Mouse (Mus musculus): ENCODE data around the gene Itgb6. TPM values are rescaled to one million over a fixed set of nuclear protein-coding genes. Genes with fewer than 3 reads are reported as not detected.

The Itgb6 gene
- polyA plus RNA-seq, 1 experiment from 2014 or later, result 0.05 TPM

GRCm38 (mm10) chr2:60710317-60710716 is 12.1 kb downstream of the Itgb6 start:
- no peaks in the 10 kb centered on the region for H3K27me3 ChIP-seq (ENCODE audit: low read depth, poor library complexity, severe bottlenecking)
- no peaks in the 10 kb centered on the region for H3K36me3 ChIP-seq
- H3K9me3 ChIP-seq (replicated peaks), result no peaks in the 10 kb centered on the region
- peaks cover 27% of the 10 kb centered on the region for H3K4me1 ChIP-seq
- 77% methylated on average over 4 of the region's 4 CpGs for WGBS
- no peak overlapping the region for H3K4me3 ChIP-seq
- no peak overlapping the region for H3K27ac ChIP-seq
- DNase-seq (ENCODE audit: low spot score), result peak; percentile 30

DNA sequence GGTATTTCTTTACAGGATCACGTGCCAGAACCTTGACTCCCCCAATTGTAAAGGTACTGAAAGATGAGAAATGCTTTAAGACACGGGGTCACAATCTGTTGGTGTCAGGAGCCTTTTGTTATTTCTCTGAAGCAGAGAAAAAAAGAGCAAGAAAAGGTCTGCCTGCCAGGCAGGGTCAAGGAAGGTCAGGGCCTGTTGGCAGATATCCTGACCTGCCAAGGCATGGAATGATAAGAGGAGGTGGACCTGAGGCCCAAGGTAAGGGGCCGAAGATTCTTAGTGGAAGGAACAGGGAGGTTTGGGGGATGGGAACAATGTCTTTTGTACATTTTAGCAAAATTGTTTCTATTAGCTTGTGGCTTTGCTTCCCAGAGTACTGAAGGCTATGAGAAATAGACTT is 13.8 kb downstream of the Itgb6 start:
- DNase-seq (ENCODE audit: low spot score), result no peak
- WGBS, result 54% methylated on average over 3 of the region's 3 CpGs

DNA sequence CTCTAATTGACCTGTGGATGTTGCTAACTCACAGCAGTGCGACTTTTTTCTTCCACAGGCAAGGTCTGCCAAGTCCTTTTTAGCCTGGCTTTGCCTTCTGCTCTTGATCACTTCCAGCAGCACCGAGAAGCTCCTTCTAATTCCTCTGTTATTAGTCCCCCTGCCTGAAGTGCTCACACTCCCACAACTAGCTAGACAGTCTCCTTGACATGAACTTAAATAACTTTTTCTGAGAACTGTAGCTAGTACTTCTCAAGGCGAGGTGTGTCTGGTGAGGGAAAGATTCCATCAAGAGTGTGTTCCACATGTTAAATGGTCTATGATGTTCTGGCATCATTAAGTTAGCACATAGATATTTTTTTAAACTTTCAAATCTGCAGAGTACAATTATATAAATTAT is 15.6 kb downstream of the Itgb6 start:
- H3K27ac ChIP-seq, result no peak overlapping the region
- no peaks in the 10 kb centered on the region for H3K27me3 ChIP-seq (ENCODE audit: low read depth, poor library complexity, severe bottlenecking)
- no peak overlapping the region for H3K4me3 ChIP-seq
- 83% methylated on average over 3 of the region's 3 CpGs for WGBS
- no peaks in the 10 kb centered on the region for H3K9me3 ChIP-seq (replicated peaks)
- H3K4me1 ChIP-seq, result peaks cover 5% of the 10 kb centered on the region
- DNase-seq (ENCODE audit: low spot score), result no peak
- H3K36me3 ChIP-seq, result no peaks in the 10 kb centered on the region

More for the DNA sequence above, 13.8 kb downstream of the Itgb6 start:
- Histone ChIP-seq H3K36me3 (no peaks in the 10 kb centered on the region), H3K9me3 (replicated peaks) (no peaks in the 10 kb centered on the region), H3K4me3 (no peak overlapping the region), H3K27ac (no peak overlapping the region), H3K4me1 (peaks cover 10% of the 10 kb centered on the region), H3K27me3 (ENCODE audit: low read depth, poor library complexity, severe bottlenecking) (no peaks in the 10 kb centered on the region)

GRCm38 (mm10) chr2:60705426-60705825 is 17.0 kb downstream of the Itgb6 start:
- Histone ChIP-seq H3K4me1 (peaks cover 5% of the 10 kb centered on the region), H3K9me3 (replicated peaks) (no peaks in the 10 kb centered on the region), H3K27ac (no peak overlapping the region), H3K4me3 (no peak overlapping the region), H3K27me3 (ENCODE audit: low read depth, poor library complexity, severe bottlenecking) (no peaks in the 10 kb centered on the region), H3K36me3 (no peaks in the 10 kb centered on the region)
- no peak for DNase-seq (ENCODE audit: low spot score)
- WGBS, result 95% methylated on average over 8 of the region's 8 CpGs

DNA sequence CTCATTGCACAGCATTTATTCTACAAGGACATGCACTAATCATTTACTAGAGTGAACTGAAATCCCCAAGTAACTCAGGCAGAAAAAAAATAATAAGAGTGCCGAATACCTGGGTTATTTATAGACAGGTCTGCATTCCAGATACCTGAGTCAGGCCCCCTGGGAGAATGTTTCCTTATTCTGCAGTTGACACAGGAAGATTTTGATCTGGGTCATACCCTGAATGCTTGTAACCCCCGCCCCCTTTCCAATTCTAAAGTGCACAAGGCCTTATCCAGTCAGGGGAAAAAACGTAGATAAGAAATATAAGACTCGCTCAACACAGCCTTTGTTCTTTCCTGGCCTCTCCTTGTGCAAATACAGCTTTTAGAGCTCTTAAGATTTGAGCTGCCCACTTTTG is 19.1 kb downstream of the Itgb6 start:
- no peak overlapping the region for H3K4me3 ChIP-seq
- 80% methylated on average over 4 of the region's 4 CpGs for WGBS
- H3K27me3 ChIP-seq (ENCODE audit: low read depth, poor library complexity, severe bottlenecking), result no peaks in the 10 kb centered on the region
- H3K9me3 ChIP-seq (replicated peaks), result no peaks in the 10 kb centered on the region
- no peak overlapping the region for H3K27ac ChIP-seq
- DNase-seq (ENCODE audit: low spot score), result no peak
- H3K36me3 ChIP-seq, result no peaks in the 10 kb centered on the region
- peaks cover 5% of the 10 kb centered on the region for H3K4me1 ChIP-seq

DNA sequence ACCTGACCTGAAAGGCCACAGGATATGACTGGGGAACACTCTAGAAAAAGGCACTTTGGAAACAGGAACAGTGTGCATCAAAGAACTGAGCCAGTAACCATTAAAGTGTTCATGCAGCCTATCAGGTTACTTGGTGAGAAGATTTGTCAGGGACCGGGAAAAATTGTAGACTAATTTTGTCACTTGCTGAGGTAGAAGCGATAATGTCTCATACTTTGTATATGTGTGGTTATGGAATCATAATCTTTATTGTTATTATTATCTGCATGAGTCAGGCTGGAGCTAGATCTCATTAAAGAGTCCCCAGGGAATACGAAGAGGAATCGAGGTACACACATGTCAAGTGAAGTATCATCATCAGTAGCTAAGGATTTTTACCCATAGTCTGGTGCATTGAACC is 21.5 kb downstream of the Itgb6 start:
- Histone ChIP-seq H3K4me3 (no peak overlapping the region), H3K4me1 (peaks cover 25% of the 10 kb centered on the region), H3K27ac (no peak overlapping the region), H3K36me3 (no peaks in the 10 kb centered on the region), H3K27me3 (ENCODE audit: low read depth, poor library complexity, severe bottlenecking) (no peaks in the 10 kb centered on the region), H3K9me3 (replicated peaks) (no peaks in the 10 kb centered on the region)
- DNase-seq (ENCODE audit: low spot score), result no peak
- 86% methylated on average over 4 of the region's 4 CpGs for WGBS

DNA sequence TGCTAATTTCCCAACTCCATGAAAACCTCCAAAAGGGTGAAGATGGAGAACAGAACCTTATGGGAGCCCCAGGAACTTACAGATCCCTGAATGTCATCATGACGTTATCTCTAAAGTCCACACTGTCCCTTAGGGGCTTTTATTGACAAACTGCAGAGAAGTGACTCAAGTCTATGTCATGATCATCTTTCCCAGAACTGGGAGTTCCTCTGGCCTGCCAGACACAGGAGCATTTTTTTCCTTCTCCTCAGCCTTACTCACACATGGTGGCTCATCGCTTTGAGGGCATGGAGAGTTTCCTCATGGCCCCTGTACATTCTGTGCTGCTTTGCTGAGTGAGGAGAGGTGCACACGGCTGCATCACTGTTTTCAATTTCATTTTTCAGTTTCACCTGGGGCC is 22.4 kb downstream of the Itgb6 start:
- H3K4me3 ChIP-seq, result no peak overlapping the region
- H3K27ac ChIP-seq, result no peak overlapping the region

GRCm38 (mm10) chr2:60699591-60699990 is 22.9 kb downstream of the Itgb6 start:
- Histone ChIP-seq H3K4me3 (no peak overlapping the region), H3K36me3 (no peaks in the 10 kb centered on the region), H3K9me3 (replicated peaks) (no peaks in the 10 kb centered on the region), H3K4me1 (peaks cover 34% of the 10 kb centered on the region), H3K27me3 (ENCODE audit: low read depth, poor library complexity, severe bottlenecking) (no peaks in the 10 kb centered on the region), H3K27ac (no peak overlapping the region)
- DNase-seq (ENCODE audit: low spot score), result no peak
- 89% methylated on average over 3 of the region's 3 CpGs for WGBS

More for the DNA sequence above, 22.4 kb downstream of the Itgb6 start:
- Histone ChIP-seq H3K27me3 (ENCODE audit: low read depth, poor library complexity, severe bottlenecking) (no peaks in the 10 kb centered on the region), H3K36me3 (no peaks in the 10 kb centered on the region), H3K4me1 (peaks cover 34% of the 10 kb centered on the region), H3K9me3 (replicated peaks) (no peaks in the 10 kb centered on the region)
- 86% methylated on average over 3 of the region's 3 CpGs for WGBS
- no peak for DNase-seq (ENCODE audit: low spot score)

DNA sequence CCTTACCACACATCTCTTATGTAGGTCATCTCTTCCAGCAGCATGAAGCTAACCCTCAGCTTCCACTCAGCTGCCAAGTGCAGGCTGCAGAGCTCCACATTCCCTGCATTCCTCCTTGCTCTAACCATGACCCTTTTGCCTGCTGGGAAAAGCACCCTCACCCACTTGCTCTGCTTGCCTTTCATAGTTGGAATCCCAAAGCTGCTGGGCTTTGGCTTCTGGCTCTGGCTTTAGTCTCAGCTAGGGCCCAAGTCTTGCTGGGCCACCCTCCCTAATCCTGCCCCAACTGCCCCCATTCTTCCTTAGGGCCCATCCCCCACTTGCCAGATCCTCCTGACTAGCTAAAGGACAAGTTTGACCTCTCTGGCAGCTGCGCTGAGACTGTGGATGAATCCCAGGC is 24.3 kb downstream of the Itgb6 start:
- H3K4me1 ChIP-seq, result peaks cover 42% of the 10 kb centered on the region
- peak overlapping the region; percentile 70 for H3K27ac ChIP-seq
- no peak for DNase-seq (ENCODE audit: low spot score)

DNA sequence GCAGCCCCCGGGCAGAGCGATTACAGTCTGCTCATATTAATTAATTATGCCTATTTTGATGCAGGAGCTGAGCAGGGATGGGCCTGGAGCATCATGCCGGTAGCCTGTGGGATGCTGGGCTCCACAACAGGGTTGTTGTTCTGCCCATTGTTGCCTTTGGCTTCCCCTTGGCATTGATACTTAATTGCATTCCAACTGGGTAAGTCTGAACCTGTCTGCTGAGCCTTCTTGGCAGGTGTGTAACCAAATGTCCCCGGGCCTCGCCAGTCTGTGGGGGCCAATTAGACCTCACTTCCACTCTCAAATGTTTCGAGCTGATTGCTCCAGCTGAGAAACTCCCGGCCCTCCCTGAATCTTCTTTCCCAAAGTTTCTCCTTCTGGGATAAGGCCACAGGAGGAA is 24.9 kb downstream of the Itgb6 start:
- H3K4me3 ChIP-seq, result no peak overlapping the region
- WGBS, result 81% methylated on average over 7 of the region's 7 CpGs
- DNase-seq (ENCODE audit: low spot score), result no peak
- H3K27me3 ChIP-seq (ENCODE audit: low read depth, poor library complexity, severe bottlenecking), result no peaks in the 10 kb centered on the region
- H3K36me3 ChIP-seq, result no peaks in the 10 kb centered on the region
- peak overlapping the region; percentile 70; the same call in 1 of the 2 replicates for H3K27ac ChIP-seq
- H3K4me1 ChIP-seq, result peaks cover 43% of the 10 kb centered on the region
- H3K9me3 ChIP-seq (replicated peaks), result no peaks in the 10 kb centered on the region

More for the DNA sequence above, 24.3 kb downstream of the Itgb6 start:
- no peaks in the 10 kb centered on the region for H3K36me3 ChIP-seq
- WGBS, result 34% methylated on average over 1 of the region's 1 CpGs
- no peaks in the 10 kb centered on the region for H3K27me3 ChIP-seq (ENCODE audit: low read depth, poor library complexity, severe bottlenecking)
- no peak overlapping the region for H3K4me3 ChIP-seq
- H3K9me3 ChIP-seq (replicated peaks), result no peaks in the 10 kb centered on the region

- DNase-seq (ENCODE audit: low spot score), result no peak
- 97% methylated on average over 6 of the region's 6 CpGs for WGBS
- H3K4me1 ChIP-seq, result peaks cover 48% of the 10 kb centered on the region
- H3K27me3 ChIP-seq (ENCODE audit: low read depth, poor library complexity, severe bottlenecking), result no peaks in the 10 kb centered on the region
- H3K9me3 ChIP-seq (replicated peaks), result no peaks in the 10 kb centered on the region
- no peak overlapping the region for H3K27ac ChIP-seq
- no peak overlapping the region for H3K4me3 ChIP-seq
- H3K36me3 ChIP-seq, result no peaks in the 10 kb centered on the region
Observed at GRCm38 (mm10) chr2:60696559-60696958, 25.9 kb downstream of the Itgb6 start.

GRCm38 (mm10) chr2:60695706-60696105 is 26.7 kb downstream of the Itgb6 start:
- no peak overlapping the region for H3K4me3 ChIP-seq
- H3K27ac ChIP-seq, result no peak overlapping the region
- no peaks in the 10 kb centered on the region for H3K27me3 ChIP-seq (ENCODE audit: low read depth, poor library complexity, severe bottlenecking)
- no peak for DNase-seq (ENCODE audit: low spot score)
- peaks cover 48% of the 10 kb centered on the region for H3K4me1 ChIP-seq
- H3K9me3 ChIP-seq (replicated peaks), result no peaks in the 10 kb centered on the region
- 53% methylated on average over 8 of the region's 8 CpGs for WGBS
- no peaks in the 10 kb centered on the region for H3K36me3 ChIP-seq

DNA sequence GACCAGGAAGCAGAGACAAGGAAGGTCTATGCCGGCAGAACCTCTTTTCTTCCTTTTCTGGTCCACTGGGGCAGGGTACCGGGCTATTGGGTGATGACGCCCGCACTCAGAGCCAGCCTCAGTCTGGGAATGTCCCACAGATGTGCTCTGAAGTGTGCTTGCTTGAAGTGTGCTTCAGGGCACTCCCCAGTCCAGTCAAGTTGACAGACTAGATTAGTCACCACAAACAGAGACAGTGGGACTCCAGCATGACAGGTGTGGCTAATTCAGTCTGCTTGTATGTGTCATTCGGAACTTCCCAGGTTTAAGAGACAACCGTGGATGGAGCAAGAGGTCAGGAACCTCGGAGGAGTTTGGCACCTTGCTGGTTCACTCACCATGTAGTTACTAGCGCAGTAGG is 27.9 kb downstream of the Itgb6 start:
- WGBS, result 85% methylated on average over 8 of the region's 8 CpGs
- no peak for DNase-seq (ENCODE audit: low spot score)

GRCm38 (mm10) chr2:60692239-60692638 is 30.2 kb downstream of the Itgb6 start:
- no peaks in the 10 kb centered on the region for H3K9me3 ChIP-seq (replicated peaks)
- H3K27me3 ChIP-seq (ENCODE audit: low read depth, poor library complexity, severe bottlenecking), result no peaks in the 10 kb centered on the region
- H3K4me1 ChIP-seq, result peaks cover 40% of the 10 kb centered on the region
- DNase-seq (ENCODE audit: low spot score), result no peak
- 65% methylated on average over 5 of the region's 5 CpGs for WGBS
- H3K36me3 ChIP-seq, result no peaks in the 10 kb centered on the region
- H3K4me3 ChIP-seq, result no peak overlapping the region
- no peak overlapping the region for H3K27ac ChIP-seq

More for the DNA sequence above, 27.9 kb downstream of the Itgb6 start:
- Histone ChIP-seq H3K9me3 (replicated peaks) (no peaks in the 10 kb centered on the region), H3K27ac (no peak overlapping the region), H3K27me3 (ENCODE audit: low read depth, poor library complexity, severe bottlenecking) (no peaks in the 10 kb centered on the region), H3K4me3 (no peak overlapping the region), H3K36me3 (no peaks in the 10 kb centered on the region), H3K4me1 (peaks cover 48% of the 10 kb centered on the region)

Measured in limb, embryonic 10.5 days (tissue).